Mouse (Mus musculus): ENCODE results near the gene Aig1.

Aig1 gene

DNA sequence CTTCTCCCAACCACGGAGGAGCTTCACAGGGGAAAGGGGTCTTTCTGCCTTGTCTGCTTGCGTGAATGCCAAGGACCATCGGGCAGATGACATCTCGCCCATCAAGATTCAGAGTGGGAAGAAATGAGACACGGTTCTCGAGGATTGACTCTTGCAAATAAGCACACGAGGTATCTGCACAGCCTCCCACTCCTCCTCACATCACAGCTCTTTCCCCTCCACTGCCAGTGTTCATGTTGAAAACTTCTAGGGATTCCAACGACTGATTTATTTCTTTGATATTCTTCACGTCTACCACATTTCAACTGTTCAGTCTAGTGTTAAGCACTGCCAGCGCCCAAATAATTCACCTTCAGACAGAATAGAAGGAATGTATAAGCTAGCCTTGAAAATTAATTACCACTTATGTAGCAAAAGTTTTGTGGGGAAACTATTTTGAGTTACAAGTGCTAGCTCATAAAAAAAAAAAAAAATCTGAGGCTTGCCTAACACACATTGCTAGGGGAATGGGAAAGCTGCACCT, 86.5 kb downstream of the Aig1 start:
- no peak for DNase-seq (ENCODE audit: extremely low read depth, low read depth)

DNA sequence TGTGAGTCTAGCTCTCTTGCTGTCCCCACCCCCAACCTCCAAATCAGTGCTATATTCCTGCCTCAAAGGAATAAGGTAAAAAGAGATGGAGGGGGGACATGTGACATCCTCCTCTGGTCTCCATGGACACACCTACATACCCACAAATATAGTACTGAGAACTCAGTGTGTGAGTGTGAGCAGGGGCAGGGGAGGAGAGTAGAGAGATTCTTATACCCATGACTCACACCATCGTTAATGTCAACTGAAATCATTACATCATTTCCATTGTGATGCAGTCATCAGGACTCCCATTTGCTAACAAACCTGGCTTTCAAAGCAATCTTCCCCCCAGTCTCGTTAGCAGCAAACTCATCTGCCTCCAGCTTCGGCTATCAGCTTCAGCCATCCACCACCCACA, 92.8 kb downstream of the Aig1 start:
- no peak for DNase-seq (ENCODE audit: extremely low read depth, low read depth)

DNA sequence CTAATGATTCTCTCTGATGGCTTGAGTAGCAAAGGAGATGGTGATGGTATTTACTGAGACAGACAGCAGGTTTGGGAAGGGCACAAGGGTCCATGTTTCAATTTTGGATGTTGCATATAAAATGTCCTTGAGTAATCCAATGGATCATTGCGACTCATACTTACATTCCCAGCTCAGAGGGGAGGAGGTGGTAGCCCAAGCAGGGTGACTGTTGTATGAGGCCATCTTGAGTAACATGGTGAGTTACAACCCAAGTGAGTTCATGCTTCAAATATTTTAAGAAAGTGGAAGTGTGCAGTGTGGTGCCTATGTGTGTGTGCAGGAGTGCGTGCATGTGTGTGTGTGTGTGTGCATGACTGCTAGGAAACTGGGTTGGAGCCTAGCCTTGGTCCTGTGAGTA, 93.4 kb downstream of the Aig1 start:
- no peak for DNase-seq (ENCODE audit: extremely low read depth, low read depth)

DNA sequence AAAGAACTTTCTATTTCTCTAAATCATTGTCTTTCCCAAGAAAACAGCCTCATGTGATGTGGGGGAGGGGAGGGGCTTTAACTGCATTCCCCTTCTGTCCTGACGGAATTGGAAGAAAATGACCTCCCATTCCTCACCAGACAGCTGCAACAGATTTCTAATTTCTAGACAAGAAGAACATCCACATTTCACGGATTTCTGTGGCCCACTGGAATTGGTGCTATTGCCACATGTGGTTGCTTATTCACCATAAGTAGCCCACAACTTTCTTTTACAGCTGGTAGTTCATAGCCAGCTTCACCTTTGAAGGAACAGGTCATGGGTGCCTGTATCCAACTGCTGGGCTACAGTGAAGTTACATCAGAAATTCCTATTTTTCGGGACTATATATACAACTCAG, 93.9 kb downstream of the Aig1 start:
- DNase-seq (ENCODE audit: extremely low read depth, low read depth) = no peak

DNA sequence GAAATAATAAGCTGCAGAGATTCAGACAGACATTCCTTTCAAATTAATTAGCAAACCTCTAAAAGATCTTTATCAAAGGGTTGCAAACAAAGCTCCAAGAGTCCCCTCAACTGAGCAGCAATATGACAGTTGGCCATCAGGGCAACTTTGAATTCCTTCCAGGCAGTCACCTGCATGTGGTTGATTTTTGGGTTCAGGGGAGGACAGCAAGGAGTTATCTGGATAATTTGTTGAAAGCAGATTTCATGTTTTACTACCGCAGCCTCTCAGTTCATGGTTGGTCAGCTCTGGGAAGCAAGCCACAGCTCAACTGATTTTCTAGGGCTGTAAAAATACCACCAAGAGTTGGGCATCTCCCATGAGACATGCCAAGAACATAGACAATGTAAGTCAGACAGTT, 98.1 kb downstream of the Aig1 start:
- no peak for DNase-seq (ENCODE audit: extremely low read depth, low read depth)

DNA sequence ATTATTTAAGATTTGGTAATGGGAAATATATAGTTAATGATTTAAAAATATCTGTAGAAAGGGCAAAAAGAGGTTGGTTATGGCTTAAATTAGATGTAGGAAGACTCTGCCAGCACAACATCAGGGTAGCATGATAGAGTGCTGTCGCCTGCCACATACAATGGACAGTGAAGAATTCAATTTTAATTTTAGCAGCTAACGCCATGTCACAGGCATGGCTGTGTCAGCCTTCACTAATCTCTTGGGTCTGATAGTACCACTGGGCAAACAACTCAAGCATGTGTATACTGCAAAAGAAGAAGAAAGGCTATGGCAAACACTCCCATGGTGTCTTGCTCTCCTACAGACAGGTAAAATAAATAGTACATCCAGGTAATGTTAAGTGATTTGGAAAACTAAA, 99.0 kb downstream of the Aig1 start:
- no peak for DNase-seq (ENCODE audit: extremely low read depth, low read depth)

DNA sequence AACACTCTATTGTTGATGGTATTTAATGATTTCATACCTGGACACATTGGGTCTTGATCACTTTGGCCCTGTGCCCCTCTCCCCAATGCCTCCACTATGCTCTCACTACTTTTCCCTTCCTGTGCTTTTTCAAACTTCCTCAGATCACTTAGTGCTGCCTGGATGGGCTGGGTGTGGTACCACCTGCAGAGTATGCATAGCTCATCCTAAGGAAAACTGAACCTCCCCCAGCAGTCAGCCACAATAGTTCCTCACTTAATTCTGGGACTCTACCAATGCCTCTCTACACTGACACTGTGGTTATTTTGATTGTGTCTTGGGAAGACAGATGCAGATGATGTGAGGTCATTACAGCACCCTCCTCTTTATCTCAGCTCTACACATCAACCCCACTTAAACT, 99.9 kb downstream of the Aig1 start:
- no peak for DNase-seq (ENCODE audit: extremely low read depth, low read depth)

DNA sequence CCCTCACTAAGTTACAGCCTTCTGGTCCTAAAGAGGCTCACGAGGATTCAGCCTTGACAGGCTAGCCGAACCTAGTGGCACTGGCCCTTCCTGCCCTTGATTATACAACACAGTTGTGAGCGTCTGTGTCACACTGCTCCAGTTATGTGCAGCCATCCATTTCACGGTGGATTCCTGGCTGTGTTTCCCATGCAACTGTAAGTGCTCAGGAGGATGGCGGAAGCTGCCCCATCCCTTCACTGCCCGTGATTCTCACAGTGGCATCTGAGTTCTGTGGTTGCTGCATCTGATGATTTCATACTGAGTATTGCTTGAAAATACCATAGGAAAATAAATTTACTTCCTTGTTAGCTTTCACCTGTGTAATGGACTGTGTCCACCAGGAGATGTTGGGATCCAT, 101.7 kb downstream of the Aig1 start:
- no peak for DNase-seq (ENCODE audit: extremely low read depth, low read depth)

DNA sequence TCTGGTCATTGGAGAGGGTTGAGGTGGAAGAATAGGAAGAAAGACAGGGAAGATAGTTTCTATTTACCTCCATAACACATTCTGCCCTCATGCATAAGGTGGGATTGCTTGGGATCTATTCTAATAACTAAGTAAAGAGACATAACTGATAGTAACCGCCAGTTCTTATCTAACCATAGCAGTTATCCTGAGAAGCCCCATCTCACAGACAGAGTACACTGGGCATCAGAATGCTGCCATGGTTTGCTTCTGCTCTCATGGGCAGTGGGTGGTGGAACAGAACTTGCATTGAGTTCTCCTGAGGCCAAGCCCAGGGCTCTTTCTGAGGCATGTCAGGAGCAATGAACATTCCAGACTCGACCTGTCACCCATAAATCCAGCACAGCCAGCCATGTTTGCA, 105.6 kb downstream of the Aig1 start:
- no peak for DNase-seq (ENCODE audit: extremely low read depth, low read depth)

DNA sequence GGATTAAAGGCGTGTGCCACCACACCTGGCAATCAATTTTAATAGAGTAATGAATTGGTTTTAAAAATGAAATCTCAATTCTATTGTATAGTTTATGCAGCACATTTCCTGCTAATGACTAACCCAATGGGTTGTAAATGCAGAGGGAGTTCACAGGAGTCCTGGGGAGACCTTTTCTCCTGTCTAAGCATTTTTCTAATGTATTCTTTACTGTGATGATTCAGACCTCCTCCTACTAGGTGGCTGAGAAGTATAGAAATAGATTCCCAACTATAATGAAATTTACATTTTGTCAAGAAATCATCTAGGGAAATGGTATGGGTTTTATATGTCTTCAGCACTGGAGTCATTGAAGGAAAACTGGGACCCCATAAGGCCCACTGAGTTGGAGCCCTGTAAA, 114.1 kb downstream of the Aig1 start:
- DNase-seq (ENCODE audit: extremely low read depth, low read depth) = no peak

DNA sequence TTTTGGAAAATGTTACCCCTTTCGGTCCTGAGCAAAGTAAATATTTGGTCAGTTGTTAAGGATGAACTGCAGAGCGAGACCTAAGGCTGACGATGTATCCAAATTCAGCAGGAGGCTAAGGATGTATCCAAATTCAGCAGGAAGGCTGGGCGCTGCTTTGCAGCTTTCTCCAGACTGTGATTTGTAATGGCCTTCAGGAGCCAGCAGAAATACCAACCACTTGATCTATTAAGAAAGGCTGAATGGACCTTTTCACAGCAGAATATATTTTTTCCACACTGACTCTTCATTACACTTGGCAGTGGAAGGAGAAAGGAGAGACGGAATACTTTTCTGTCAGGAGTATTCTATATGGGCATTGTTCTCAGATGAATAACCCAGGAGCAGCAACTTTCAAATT, 115.0 kb downstream of the Aig1 start:
- DNase-seq (ENCODE audit: extremely low read depth, low read depth) = no peak

DNA sequence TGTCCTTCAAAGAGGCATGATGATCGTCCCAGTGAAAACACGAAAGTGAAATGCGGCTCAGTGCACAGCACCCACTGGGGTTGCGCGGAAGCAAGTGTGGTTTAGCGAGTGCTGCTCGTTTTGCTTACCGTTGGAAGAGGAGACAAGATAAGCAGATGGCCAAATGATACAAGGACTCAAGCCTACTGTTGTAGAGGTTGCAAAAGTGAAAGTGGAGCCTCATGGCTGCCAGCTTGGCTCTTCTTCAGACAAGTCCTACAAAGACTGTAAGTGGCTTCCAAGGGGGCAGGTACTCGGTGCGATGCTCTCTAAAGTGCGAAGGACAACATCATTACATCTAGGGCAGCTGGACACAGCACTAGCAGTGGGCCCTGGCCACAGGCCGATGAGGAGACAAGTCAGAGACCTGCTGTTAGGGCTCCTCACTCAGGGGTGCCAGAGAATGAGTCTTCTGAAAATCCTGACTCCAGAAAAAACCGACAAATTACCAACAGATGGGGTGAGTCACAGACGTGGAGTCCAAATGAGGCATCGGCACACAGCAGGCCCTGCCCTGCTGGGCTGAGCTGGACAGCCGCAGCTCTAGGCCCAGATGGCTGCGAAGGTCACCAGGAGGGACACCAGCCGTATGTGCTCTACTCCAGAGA, 129.2 kb downstream of the Aig1 start:
- DNase-seq (ENCODE audit: extremely low read depth, low read depth) = no peak

DNA sequence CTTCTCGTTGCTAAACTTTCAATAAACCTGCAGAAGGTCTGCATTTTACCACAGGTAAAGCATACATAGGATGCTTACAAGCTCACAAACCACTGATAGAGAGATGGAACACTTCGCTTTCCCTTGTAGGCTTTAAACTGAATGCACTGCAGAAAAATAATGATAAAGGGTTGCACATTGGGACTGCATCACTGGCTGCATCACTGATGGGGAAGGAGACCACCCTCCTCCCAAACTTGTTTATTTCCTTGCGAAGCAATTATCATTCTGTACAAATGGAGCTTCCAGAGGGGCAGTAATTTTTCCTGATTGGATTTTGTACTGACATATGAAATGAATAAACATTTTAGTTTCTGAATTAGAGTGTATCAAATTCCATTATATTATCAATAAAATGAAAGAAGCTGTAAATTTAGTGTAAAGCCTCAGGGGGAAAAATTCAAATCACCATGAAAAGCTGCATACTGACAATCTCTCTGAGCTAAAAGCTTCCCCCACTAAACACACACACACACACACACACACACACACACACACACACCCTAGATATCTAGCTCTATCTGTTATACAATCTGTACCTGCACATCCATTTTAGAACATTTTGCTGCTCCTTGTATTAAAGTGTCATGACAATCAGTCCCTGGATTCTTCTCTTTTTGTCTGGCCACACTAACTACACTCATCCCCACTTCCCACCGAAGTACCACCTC, 138.6 kb downstream of the Aig1 start:
- DNase-seq (ENCODE audit: extremely low read depth, low read depth) = no peak

DNA sequence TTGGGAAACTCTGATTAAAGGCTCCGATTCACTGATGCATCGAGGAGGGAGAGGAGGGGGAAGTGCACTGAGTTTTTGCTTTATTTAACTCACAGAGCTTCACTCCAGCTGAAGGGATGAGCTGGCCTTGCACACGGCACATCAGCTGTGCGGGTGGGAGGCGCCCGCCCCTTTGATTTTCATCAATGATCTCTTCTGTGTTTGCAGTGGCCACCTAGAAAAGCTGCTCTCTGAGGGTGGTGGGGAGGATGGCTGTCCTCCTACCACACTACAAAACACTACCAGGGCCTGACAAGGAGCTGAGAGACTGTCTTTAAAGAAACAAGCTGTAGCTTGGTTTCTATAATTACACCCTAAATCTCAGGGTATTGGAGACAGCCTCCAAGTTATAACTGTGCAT, 141.1 kb downstream of the Aig1 start:
- no peak for DNase-seq (ENCODE audit: extremely low read depth, low read depth)

DNA sequence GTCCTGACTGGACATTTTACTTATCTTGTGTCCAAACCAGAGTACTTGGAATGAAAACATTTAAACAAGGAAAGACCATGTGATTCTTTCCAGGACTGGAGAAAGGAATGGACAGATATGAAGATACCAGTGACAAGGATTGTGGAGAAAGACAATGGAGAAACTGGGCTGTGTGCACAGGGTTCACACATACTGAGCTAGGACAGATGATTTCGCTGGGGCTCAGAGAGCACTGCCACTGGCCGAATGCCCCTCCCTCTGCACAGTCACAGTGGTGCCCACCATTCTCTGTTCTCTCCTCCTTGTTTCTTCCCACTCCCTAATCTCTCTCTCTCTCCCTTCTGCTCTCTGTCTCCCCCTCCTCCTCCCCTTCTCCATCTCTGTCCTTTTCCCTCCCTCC, 142.6 kb downstream of the Aig1 start:
- DNase-seq (ENCODE audit: extremely low read depth, low read depth) = no peak

DNA sequence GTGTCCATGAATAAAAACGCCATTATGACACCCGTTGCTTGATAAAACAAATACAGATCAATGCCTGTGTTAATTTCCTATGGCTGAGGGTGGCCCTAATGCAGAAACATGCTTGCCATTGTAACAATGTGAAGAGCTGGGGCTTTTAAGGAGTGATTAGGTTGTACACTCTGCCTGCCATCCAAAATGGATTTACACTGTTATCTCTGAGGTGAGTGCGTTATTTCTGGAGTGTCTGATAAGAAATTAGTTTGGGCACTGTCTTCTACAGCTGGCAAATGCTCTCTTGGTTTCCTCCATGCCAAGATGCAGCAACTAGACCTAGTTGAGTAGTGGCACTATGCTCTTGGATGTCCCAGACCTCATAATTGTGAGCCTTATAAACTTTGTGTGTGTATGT, 143.5 kb downstream of the Aig1 start:
- DNase-seq (ENCODE audit: extremely low read depth, low read depth) = no peak

DNA sequence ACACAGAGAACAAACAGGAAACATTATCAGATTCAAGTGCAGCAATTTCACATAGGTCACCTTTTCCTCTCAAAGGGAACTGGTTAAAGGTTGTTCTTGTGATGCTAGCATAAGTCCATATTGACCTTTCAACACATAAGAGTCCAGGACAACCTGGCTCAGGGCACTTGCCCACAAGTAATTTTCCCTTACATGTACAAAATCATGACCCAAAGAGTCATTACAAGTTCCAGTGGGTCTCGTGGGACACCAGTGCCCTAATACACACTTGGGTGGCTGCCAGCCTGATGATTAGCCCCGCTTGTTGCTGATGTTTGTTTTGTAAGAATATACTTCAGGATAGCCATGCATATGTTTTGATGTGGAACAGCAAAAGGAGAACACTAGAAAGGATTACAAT, 152.6 kb downstream of the Aig1 start:
- DNase-seq (ENCODE audit: extremely low read depth, low read depth) = no peak

DNA sequence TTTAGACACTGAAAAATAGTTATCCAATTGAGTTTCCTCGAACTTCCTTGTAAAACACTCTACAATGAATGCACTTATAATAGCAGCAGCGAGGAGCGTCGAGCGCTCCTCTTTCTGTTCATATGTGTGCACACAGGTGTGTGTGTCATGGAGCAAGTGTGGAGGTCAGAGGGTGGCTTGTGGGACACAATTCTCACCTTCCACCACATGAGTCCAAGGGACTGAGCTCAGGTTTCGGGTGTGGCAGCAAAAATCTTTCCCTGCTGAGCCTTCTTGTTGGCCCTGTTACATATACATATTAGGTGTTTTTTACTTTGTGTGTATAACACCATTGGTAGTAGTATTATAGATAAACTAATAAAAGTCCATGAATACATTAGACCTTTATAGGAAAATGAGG, 153.2 kb downstream of the Aig1 start:
- no peak for DNase-seq (ENCODE audit: extremely low read depth, low read depth)

DNA sequence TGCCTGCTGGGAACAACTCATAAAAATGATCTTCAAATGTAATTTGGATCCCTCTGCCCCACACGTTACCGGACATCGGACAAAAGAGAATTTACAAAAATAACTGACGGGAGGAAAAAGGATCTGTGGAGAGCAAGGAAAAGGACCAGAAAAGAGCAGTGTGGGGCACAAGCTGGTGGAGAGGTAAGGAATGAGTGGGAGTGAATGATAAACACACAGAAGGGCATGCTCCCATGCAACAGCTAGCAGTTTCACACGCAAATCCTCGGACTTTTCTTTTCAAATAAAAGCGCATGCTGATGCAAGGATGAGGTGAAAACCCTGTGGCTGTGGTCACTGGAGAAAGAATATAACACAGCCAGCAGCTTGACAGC, 153.9 kb downstream of the Aig1 start:
- DNase-seq (ENCODE audit: extremely low read depth, low read depth) = no peak

DNA sequence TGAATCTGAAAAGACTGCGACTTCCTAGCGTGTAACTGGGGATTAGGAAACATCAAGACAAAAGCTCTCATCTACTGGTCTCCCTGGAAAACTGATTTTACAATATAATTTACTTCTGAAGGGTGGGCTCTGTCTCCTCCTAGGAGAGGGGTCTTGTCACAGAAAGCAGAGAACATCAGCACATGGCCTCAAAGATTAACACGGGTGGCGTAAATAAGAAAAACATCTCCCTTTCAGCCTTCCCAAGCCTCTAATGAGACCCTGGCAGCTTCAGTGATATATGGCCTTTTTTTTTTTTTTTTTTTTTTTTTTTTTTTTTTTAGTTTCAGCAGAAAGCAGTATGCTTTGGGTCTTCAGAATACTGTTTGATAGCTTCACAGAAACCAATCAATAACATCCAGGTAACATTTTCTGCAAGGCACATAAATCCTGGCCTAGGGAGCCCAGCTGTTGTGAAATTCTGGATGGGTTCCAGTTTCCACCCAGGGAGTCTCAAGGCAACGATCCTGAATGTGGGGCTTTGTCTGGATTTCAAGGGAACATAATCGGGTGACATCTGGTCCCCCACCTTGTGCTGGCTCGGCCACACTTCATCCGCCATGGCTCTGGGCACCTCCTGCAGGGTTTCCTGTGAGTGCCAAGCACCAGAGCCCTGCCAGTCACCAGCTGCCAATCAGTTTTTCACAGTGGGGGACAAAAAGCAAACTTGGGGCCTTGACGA, 154.4 kb downstream of the Aig1 start:
- DNase-seq (ENCODE audit: extremely low read depth, low read depth) = no peak

DNA sequence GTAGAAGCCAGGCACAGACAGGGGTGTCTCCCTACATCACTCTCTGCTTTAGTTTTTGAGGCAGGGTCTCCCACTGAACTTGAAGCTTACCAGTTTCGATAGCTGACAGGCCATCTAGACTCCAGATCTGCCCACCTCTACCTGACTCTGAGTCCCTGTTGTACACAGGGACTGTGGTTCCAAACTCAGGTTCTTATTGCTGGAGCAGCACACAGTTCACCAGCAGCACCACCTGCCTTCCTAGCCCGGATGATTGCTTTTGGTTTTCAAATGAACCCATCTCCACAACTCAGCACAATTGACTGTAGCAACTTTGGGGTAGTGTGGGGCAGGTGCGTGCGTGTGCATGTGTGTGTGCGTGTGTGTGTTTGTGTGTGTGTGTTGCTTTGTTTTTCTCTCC, 155.1 kb downstream of the Aig1 start:
- DNase-seq (ENCODE audit: extremely low read depth, low read depth) = no peak

DNA sequence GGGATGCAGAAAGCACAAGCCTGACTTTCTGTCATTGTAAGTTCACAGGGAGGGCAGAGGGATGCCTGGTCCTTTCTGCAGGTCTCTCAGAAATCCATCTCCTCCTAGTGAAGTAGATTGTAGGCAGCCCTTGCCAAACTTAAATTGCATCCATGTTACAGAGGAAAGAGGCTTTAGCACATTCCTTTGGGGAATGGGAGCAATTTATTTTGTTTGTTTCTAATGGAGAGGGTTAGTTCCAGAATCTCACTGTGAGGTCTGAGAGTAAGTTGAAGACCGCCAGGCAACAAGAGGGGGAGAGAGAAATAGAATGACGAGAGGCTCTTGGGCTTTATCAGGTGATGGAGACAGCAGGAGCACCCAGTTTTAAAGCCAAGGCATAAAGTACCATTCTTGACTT, 155.7 kb downstream of the Aig1 start:
- DNase-seq (ENCODE audit: extremely low read depth, low read depth) = no peak
